Mouse (Mus musculus) urinary bladder, postnatal 14 days (tissue): ENCODE results near the gene Gm10912.
"Not testable (repeated sequence)": the region's sequence is repeated elsewhere in the genome, so short reads cannot be mapped to it uniquely, and the experiment has no call there.

Experiments used
- DNase-seq: peaks from one replicate; pipeline ENCODE4 v3.0.0; 2021; ENCODE audit warnings: low spot score

Gm10912 gene

DNA sequence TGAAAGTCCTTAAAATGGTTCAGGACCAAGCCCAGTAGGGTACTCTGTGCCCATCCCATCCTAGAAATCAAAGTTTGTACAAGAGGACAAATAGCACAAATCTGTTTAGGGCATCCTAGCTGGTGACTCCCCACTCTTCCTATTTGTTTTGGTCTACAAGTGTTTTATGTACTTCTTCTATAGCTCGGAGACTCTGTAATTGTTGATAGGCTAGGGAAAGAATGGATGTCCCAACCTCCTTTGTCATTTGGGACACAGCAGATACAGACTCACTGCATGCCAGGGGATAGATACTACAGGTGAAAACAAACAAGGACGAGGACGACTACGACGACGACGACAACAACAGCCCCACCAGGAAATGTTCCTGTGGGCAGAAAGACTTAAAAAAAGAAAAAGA lies 2.8 kb downstream of the Gm10912 start, which contains the start of gene Gm10799:
TSS of gene Gm10799 (minus strand) at position 101 of the 400 bp plus-strand sequence.
- DNase-seq = not testable (repeated sequence)

DNA sequence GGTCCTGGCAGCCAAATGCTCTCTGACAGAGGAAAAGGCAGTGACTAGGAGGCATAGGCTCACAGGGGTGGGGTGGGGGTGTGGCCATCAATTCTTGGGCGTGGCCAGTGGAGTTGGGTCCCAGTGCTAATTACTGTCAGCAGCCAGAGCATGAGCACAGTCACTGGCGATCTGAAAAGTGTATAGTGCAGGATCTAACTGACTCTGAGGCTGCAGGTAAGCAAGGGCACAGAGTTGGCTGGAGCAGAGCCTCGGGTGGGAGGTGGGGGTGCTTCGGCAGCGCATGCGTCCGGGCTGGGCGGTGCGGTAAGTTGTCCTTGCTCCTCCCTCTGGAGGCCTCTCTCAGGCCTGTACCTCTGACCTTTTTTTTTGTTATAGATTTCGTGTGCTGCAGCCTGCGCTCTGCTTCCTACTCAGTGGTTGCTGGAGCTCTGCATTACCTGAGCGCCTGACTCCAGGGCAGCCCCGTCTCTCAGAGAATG lies 4.1 kb downstream of the Gm10912 start, which contains the start of gene Cd59b:
TSS of gene Cd59b (plus strand) at position 146 of the 482 bp plus-strand sequence.
- peak; percentile 50 for DNase-seq

DNA sequence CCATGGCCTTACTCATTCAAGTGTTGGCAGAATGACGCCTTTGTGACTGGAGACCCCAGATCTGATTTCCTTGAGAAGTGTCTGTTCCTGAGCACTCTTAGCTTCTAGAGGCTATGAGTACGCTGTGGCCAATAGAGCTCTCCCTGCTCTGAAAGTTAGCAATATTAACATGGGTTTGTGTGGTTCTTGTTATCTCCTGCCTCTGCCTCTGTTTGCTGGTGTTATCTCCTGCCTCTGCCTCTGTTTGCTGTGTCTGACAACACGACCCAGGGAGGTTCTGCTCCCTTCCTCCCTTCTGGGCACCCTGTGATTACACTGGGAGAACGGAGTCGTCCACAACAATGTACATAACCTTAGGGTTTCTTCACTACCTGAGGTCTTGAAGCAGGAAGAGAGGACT lies 12.7 kb downstream of the Gm10912 start:
- not testable (repeated sequence) for DNase-seq

DNA sequence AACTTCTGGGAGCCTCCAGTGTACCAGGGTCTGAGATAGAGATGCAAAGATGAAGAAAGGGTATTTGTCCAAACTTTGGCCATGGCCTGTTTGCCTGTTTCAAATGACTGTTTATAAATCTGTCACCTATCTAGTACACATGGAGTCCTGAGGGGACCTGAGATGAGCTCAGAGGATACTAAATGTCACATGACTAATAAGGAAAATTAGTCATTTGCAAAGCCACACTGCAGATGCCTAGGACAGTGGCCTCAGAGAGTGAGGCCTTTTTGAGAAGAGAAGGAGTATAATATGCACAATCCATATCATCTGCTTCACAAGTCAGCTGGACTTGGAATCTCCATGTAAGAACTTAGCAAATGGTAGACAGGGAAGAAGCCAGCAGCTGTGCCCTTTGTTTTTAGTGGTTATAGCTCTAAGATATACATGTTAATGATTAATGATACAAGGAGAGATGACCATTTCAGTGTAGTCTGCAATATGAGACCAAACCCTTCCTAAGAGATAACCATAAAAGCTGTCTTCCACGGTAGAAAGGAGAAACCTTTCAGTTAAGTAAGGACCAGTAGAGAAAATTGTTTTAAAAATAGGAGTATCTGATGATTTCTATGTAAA lies 15.9 kb downstream of the Gm10912 start:
- not testable (repeated sequence) for DNase-seq

DNA sequence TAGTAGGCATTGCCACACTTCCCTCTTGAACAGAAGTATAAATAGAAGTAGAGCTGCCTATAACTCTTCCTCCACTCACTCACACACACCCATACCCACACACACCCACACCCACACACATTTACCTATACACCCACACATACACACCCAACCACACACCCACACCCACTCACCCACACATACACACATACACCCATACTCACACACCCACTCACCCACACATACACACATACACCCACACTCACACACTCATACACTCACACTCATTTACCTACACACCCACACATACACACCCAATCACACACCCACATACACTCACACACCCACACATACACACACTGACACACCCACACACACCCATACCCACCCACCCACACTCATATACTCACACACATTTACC lies 16.8 kb downstream of the Gm10912 start:
- DNase-seq = no peak

DNA sequence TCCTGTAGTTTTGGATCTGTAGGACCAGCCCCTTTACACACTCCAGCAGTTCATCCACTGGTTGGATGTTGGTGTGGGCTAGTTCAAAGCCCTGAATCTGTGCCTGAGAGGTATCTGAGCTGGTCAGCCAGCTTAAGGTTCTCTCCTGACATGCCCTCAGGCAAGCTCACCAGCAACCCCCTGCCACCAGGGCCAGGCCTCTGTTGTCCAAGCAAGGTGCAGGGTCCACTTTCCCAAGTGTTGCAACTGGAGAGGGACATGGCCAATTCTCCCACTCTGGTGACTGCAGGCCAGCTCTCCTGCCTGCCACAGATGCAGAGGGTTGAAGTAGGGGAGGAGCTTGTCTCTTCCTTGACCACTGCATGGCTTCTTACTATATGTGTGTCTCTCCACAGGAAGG lies 18.4 kb downstream of the Gm10912 start:
- not testable (repeated sequence) for DNase-seq

DNA sequence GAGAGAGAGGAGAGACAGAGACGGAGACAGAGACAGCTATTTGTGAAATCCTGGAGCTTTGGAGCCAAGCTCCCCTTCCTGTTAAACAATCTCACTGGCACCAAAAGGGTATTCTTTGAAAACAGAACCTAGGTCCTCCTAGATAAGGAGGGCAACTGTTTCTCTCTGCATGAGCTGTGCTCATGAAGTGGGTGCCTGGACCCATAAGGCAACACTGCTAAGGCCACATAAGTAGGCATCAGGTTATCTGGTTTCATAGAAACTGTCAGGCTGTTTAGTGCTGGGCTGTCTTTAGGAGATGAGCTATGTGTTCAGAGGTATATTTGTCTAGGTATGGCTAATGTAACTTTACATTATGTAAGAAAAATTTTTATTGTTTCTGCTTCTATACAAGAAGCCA lies 21.9 kb downstream of the Gm10912 start:
- DNase-seq = not testable (repeated sequence)

DNA sequence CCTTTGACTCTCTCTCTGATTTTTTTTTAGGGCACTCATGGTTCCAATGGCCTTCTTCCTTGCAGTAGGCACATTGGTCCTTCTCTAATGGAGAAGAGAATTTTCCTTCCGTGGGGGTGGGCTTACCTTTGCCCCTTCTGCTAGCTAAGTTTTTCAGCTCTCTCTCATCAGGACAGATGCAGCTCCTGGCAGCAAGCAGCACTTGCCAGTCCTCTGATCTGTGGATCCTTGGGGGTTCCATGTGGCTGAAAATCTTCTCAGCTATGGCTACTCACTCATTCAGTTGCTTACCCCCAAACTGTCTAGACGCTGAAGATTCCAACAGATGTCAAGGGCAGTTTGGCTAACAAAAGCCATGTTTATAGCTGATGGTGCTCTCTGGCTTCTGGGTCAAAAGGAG lies 27.7 kb downstream of the Gm10912 start:
- no peak for DNase-seq

DNA sequence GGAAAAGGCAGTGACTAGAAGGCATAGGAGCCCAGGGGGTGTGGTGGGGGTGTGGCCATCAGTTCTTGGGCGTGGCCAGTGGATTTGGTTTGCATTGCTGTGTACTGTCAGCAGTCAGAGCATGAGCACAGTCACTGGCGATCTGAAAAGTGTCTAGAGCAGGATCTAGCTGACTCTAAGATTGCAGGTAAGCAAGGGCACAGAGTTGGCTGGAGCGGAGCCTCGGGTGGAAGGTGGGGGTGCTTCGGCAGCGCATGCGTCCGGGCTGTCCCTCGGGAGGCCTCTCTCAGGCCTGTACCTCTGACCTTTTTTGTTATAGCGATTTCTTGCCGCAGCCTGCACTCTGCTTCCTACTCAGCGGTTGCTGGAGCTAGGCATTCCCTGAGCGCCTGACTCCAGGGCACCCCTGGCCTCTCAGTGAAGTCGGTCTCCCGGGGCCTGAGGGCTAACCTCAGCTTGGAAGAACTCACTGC lies 30.2 kb downstream of the Gm10912 start, which contains the start of gene Cd59a:
TSS of gene Cd59a (plus strand) at position 61 of the 473 bp plus-strand sequence.
- peak; percentile 83 for DNase-seq

DNA sequence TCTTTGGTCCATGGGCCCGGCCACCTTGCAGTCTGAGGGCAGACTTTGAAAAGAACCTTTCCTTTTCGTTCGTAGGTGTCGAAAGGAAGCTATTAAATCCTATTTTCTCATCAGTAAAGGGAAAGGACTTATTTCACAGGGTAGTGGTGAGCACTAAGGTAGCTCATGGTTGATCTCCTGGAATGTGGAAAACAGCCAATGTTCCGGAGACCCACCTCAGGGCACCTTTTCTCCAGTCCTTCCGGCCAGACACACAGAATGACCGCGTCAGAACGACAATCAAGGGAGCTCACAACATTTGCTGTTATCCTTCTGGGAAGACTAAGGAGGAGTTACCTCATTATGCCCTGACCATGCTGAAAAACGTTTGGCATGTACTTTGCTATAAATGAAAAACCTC lies 30.6 kb downstream of the Gm10912 start:
- no peak for DNase-seq

DNA sequence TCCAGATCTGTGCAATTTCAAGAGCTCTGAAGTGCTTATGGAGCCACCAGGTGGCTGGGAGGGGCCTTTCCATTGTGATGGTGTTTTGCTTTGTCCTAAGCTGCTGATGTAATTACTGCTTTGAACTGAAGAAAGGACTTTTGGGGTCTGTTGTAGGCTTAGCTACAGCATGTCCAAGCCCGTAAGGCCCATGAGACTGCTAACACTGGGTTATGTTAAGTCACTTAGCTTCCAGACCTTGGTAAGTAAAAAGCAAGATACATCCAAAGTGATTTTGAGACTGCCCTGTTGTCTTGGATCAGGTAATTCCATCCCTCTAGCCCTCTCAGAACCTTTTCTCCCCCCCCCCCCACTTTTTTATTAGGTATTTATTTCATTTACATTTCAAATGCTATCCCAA lies 31.2 kb downstream of the Gm10912 start:
- not testable (repeated sequence) for DNase-seq

DNA sequence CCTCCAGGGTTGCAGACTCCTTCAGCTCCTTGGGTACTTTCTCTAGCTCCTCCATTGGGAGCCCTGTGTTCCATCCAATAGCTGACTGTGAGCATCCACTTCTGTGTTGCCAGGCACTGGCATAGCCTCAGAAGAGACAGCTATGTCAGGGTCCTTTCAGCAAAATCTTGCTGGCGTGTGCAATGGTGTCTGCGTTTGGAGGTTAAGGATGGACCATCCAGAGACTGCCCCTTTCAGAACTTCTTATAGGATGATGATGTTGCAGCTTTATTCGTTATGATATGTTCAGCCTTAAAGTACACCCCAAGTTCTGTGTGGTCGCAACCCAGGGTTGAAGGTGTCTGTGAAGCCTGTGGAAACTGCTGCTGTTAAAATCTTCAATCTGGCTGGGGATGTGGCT lies 31.8 kb downstream of the Gm10912 start:
- DNase-seq = not testable (repeated sequence)

DNA sequence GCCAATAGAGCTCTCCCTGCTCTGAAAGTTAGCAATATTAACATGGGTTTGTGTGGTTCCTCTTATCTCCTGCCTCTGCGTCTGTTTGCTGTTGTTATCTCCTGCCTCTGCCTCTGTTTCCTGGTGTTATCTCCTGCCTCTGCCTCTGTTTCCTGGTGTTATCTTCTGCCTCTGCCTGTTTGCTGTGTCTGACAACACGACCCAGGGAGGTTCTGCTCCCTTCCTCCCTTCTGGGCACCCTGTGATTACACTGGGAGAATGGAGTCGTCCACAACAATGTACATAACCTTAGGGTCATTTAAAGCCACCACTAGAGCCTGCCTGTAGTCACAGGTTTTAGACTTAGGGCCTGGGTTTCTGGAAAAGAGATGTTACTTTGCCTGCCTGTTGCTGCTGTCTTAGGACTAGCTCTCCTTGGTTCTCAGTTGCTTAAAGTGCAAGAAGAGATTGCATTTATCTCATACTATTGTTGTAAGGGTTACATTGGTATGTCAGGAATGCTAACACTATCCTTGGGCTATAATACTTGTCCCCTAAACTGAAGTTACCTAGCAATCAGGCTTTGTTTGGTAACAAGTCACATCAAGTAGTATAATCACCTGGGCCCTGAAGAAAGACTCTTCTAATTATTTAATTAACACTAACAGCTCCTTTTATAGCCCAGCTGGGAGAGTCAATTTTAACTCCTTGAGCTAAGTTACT lies 33.1 kb downstream of the Gm10912 start:
- no peak for DNase-seq

DNA sequence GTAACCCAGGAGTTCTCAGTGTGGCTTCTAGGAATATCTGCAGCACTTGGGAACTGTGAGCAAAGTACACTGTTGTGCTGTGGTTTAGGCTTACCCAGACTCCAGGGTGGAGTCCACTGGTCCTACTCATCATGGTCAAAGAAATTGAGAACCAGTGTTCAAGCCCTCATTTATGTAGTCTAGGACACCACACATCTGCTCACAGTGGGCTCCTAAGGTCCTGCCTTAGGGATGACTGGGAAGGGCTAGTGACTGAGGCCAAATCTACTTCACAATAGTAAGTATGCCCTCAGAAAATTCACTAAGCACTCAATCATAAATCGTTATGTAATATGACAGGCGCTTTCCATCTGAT lies 33.6 kb downstream of the Gm10912 start:
- DNase-seq = no peak

DNA sequence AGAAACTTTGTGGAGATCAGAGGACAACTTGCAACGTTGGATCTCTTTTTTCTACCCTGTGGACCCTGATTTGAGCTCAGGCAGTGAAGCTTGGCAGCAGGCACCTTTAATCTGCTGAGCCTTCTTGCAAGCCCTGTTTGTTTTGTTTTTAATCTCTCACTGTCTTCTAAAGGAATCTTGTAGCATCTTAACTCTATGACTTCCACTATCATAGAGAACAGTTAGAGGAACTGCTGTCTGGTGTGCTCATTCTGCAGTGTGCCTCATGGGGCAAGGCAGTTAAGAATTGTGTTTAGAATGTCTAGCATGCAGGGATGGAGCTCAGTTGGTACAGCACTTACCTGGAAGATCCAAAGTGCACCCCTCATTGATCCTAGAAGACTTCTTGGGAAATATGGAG lies 34.3 kb downstream of the Gm10912 start:
- DNase-seq = no peak

DNA sequence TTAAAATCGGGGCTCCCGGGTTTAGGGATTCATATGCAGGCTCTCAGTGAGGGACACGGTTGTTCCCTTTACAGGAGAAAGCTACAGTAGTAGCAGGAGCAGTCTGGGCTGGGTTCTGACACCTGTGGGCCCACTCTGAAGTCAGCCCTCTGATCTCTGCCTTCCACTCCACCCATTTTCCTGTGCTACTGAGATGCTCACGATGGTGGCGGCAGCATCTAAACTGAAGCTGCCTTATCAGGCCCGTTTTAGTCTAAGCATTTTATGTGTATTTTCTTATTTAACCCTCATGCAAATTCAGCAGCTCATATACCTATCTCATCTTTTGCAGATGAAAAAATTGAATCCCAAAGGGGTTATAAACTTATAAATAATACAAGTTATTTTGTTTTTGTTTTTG lies 39.2 kb downstream of the Gm10912 start:
- DNase-seq = no peak

DNA sequence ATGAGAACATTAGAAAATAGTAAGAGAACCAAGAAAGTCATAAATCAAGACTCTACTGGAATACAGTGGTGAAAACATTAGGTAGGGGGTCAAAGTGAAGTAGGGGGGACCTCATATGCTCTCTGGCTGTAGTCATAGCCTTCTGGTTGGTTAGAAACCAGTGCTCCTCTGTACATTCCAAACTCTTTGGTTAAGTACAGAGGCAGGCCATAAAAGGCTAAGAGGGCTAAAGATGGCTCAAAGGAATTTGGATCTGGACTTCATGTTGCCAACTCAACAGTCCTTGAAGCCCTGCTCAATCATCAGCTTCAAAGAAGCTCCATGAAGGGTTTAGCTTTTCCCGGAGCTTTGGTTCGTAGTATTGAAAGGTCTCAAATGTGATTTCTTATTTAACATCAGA lies 43.4 kb downstream of the Gm10912 start:
- DNase-seq = not testable (repeated sequence)

DNA sequence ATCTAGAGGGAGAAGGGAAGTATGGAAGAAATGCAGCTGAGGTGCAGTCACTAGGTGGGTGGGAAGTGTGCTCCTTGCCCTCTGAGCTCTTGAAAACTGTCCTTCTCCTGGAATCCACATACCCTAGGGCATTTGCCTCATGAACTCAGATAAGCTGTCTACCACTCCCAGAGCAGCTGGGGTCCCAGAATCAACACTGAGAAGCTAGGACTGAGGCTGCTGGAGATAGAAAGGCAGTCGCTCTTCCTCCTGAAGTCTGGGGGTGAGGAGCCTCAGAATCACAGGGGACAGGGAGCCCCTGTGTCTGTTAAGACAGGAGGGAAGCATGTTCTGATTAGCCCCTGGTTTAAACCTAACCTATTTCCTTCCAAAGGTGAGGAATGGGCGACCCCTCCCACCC lies 43.9 kb downstream of the Gm10912 start:
- DNase-seq = no peak

DNA sequence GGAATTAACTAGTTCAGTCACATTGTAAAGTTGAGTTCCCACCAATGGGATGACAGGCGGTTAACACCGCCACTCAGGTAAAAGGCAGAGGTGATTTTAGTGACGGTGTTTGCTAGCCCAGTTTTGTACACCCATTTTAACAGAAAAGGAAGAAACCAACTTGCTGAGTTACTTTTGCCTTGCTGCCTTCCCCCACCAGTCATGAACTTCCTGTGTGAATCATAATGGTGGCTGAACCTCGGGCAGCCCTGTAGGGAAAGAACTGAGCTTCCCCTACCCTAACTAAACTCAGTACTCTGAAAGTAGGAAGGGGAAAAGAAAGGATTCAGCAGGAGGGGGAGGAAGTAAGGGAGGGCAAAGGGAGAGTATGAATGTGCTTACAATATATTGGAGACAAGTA lies 44.4 kb downstream of the Gm10912 start:
- no peak for DNase-seq

DNA sequence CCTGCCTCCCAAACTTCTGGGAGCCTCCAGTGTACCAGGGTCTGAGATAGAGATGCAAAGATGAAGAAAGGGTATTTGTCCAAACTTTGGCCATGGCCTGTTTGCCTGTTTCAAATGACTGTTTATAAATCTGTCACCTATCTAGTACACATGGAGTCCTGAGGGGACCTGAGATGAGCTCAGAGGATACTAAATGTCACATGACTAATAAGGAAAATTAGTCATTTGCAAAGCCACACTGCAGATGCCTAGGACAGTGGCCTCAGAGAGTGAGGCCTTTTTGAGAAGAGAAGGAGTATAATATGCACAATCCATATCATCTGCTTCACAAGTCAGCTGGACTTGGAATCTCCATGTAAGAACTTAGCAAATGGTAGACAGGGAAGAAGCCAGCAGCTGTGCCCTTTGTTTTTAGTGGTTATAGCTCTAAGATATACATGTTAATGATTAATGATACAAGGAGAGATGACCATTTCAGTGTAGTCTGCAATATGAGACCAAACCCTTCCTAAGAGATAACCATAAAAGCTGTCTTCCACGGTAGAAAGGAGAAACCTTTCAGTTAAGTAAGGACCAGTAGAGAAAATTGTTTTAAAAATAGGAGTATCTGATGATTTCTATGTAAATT lies 45.7 kb downstream of the Gm10912 start:
- DNase-seq = not testable (repeated sequence)

DNA sequence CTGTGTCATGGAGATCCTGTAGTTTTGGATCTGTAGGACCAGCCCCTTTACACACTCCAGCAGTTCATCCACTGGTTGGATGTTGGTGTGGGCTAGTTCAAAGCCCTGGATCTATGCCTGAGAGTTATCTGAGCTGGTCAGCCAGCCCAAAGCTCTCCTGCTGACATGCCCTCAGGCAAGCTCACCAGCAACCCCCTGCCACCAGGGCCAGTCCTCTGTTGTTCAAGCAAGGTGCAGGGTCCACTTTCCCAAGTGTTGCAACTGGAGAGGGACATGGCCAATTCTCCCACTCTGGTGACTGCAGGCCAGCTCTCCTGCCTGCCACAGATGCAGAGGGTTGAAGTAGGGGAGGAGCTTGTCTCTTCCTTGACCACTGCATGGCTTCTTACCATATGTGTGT lies 47.9 kb downstream of the Gm10912 start:
- DNase-seq = not testable (repeated sequence)

DNA sequence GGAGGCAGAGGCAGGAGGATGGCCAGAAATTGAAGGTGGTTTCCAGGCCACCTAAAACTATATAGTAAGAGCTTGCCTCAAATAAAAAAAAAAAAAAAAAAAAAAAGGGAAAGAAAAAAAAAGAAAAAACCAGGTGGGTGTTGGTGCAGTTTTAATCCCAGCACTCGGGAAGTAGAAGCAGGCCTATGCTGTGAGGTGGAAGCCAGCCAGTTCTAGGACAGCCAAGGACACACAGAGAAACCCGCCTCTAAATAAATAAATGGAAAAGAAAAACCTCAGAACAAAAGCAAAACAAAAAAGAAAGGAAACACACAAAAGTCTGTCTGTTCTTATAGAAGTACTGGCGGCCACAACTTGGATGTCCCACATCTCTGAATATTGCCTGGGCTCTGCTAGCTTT lies 49.3 kb downstream of the Gm10912 start:
- no peak for DNase-seq
